Mouse (Mus musculus) limb, embryonic 12.5 days (tissue): Measurements from ENCODE around the gene Rpl28. TPM values are rescaled to one million over a fixed set of nuclear protein-coding genes. Genes with fewer than 3 reads are reported as not detected.

ENCODE experiments used
- ATAC-seq: fragments of 200-750 bp; cut with Nextera tagmentation; 2 replicates; pipeline ENCODE4 v1.8.0; 2017; ENCODE audit warnings: low read depth, moderate TSS enrichment; ENCODE audit not compliant: insufficient number of reproducible peaks, insufficient read depth, low FRiP score, low TSS enrichment
- H3K27ac ChIP-seq: fragments of 300-500 bp; sonication (generic); 2 replicates; pipeline ENCODE4 v1.5.1; 2016; ENCODE audit warnings: mild to moderate bottlenecking, moderate library complexity
- H3K27me3 ChIP-seq: fragments of 300-500 bp; sonication (generic); 2 replicates; pipeline ENCODE4 v1.6.1; 2016; ENCODE audit warnings: mild to moderate bottlenecking, moderate library complexity
- H3K36me3 ChIP-seq: fragments of 300-500 bp; sonication (generic); 2 replicates; pipeline ENCODE4 v1.6.1; 2016; ENCODE audit warnings: mild to moderate bottlenecking, moderate library complexity
- H3K4me1 ChIP-seq: fragments of 300-500 bp; sonication (generic); replicated peaks from 2 replicates; pipeline ENCODE4 v1.6.1; 2016
- H3K4me2 ChIP-seq: fragments of 300-500 bp; sonication (generic); 2 replicates; pipeline ENCODE4 v1.6.1; 2016; ENCODE audit warnings: mild to moderate bottlenecking, moderate library complexity
- H3K4me3 ChIP-seq: fragments of 300-500 bp; sonication (generic); replicated peaks from 2 replicates; pipeline ENCODE4 v1.5.1; 2016; ENCODE audit warnings: mild to moderate bottlenecking
- H3K9ac ChIP-seq: fragments of 300-500 bp; sonication (generic); replicated peaks from 2 replicates; pipeline ENCODE4 v1.6.1; 2016; ENCODE audit warnings: mild to moderate bottlenecking, moderate library complexity
- H3K9me3 ChIP-seq: fragments of 300-500 bp; sonication (generic); 2 replicates; pipeline ENCODE4 v1.6.1; 2016; ENCODE audit warnings: mild to moderate bottlenecking, moderate library complexity
- WGBS: fragments of 180-500 bp; shearing (Covaris S2); methylation state at CpG from one replicate; pipeline ENCODE4 v1.1.7; 2016; 5-methylcytosine and 5-hydroxymethylcytosine counted together
- polyA plus RNA-seq: library from polyadenylated mRNA; unstranded; fragments of >200 nt; fragmentation: Nextera tagmentation; extraction: Ambion mirVana; gene quantifications from 2 replicates; pipeline ENCODE4 v1.2.1, GENCODE M21; 2016

Rpl28 gene
- 396 and 399 TPM in 2 replicates for polyA plus RNA-seq

DNA sequence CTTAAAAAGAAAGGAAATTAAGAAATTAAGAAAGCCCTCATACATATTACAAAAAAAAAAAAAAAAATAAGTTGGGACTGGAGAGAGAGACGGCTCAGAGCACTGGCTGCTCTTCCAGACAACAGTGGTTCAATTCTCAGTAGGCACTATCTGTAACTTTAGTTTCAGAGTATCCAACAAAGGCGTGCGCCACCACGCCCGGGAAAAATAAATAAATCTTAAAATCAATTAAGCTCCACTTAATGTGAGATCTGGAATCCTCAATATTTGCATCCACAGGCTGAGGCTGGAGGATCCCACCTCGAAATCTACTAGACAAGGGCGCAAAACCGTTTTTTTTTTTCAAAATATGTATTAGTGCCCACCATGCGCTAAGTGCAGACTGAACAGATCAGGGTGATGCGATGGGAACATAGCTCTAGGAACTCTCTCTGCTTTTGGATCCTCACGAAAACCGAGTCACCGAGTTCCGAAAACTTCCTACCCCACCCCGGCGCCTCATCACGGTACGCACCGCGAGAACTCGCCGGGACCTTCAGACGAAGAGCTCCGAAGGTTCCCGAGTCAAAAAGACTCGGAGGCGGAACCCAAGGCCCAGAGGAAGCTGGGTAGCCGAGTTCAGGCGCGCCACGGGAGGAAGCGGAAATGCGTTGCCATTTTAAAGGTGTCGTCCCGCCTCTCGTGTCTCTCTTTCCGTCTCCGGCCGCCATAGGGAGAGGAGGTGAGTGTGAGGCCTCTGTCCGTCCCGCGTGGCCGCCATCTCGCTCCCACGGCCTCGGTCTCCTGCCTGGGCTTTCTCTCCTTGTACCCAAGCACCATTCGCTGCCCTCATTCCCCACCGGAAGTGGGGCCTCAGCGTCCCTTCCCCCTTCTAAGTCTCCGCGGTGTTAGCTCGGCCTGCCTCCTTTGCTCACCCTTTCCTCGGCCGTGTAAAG lies at the start of gene Rpl28:
TSS of gene Rpl28 (plus strand) at position 597 of the 935 bp plus-strand sequence.
- Histone ChIP-seq H3K4me2 (peak within 1 kb of the TSS; percentile 91), H3K9ac (peak within 1 kb of the TSS; percentile 91), H3K36me3 (peaks cover 38% of the 10 kb centered on the region), H3K27me3 (peaks cover 20% of the 10 kb centered on the region), H3K27ac (peak within 1 kb of the TSS; percentile 93), H3K4me3 (peak within 1 kb of the TSS; percentile 77), H3K9me3 (no peaks in the 10 kb centered on the region), H3K4me1 (peaks cover 15% of the 10 kb centered on the region)
- ATAC-seq, result peak; percentile 85
- WGBS, result 2% methylated on average over 54 of the region's 54 CpGs

DNA sequence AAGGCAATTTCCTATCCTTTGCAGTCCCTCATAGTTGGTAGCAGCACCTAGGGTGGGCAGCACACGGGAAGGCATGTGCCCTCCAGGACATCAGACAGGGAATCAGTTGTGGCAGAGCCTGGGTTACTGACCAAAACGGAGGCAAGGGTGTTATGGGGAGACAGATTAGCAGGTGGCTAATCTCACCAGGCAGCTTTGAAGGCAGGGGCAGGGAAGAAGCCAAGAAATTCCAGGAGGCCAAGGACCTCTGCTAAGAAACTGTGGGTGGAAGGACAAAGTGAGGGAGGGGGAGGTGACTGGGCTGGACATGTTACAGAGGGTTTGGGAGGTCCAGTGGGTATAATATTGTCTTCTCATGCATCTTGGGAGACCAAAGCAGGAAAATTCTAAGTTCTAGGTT lies 49.3 kb upstream of the Rpl28 start:
- Histone ChIP-seq H3K27ac (no peak overlapping the region), H3K4me1 (peaks cover 21% of the 10 kb centered on the region), H3K9ac (no peak overlapping the region), H3K4me3 (no peak overlapping the region), H3K4me2 (no peak overlapping the region), H3K27me3 (no peaks in the 10 kb centered on the region), H3K36me3 (peaks cover 51% of the 10 kb centered on the region), H3K9me3 (no peaks in the 10 kb centered on the region)
- ATAC-seq, result no peak
- 61% methylated on average over 2 of the region's 2 CpGs for WGBS

DNA sequence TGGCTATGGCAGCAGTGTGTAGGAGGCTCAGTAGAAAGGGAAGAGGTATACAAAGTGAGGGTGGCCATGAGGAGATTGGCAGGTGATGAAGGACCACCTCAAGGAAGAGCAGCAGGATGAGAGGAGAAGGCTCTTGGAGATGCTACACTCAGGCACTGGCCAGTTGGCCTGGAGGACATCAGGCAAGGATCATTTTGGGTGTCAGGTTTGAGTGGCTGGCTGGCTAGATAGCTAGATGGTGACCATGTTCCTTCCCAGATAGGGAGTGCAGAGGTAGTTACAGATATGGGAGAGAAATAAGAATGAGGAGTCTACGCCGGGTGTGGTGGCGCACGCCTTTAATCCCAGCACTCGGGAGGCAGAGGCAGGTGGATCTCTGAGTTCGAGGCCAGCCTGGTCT lies 47.8 kb upstream of the Rpl28 start:
- Histone ChIP-seq H3K4me2 (no peak overlapping the region), H3K4me1 (peaks cover 16% of the 10 kb centered on the region), H3K9me3 (no peaks in the 10 kb centered on the region), H3K36me3 (peaks cover 55% of the 10 kb centered on the region), H3K9ac (no peak overlapping the region), H3K27ac (no peak overlapping the region), H3K4me3 (no peak overlapping the region), H3K27me3 (no peaks in the 10 kb centered on the region)
- 98% methylated on average over 6 of the region's 6 CpGs for WGBS
- ATAC-seq, result no peak

DNA sequence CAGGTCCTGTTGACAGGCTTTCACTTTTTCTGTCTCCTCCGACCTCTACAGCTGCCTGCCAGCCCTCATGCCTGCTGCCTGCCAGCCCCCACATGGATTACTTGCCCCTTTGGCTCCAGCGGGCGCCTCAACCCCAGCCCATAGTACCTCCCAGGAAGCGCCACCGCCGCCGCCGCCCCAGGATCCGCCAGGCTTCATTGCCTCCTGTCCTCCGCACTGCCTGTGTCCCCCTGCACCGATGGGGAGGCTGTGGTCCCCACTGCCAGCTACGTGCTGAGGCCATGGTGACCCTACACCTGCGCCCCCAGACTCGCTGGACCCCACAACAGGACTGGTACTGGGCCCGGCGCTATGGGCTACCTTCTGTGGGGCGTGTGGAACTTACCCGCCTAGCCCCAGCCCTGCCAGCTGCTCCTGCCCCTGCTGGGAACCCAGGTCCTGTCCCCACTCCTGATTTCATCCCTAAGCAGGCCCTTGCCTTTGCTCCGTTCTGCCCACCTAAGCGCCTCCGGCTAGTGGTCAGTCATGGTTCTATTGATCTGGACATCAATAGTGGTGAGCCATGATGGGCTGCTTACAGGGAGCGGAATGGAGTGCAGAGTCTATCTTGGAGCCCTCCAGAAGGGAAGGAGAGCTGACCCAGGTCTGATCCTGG lies 46.2 kb upstream of the Rpl28 start:
- 88% methylated on average over 22 of the region's 22 CpGs for WGBS
- H3K27ac ChIP-seq, result no peak overlapping the region
- peaks cover 55% of the 10 kb centered on the region for H3K36me3 ChIP-seq

DNA sequence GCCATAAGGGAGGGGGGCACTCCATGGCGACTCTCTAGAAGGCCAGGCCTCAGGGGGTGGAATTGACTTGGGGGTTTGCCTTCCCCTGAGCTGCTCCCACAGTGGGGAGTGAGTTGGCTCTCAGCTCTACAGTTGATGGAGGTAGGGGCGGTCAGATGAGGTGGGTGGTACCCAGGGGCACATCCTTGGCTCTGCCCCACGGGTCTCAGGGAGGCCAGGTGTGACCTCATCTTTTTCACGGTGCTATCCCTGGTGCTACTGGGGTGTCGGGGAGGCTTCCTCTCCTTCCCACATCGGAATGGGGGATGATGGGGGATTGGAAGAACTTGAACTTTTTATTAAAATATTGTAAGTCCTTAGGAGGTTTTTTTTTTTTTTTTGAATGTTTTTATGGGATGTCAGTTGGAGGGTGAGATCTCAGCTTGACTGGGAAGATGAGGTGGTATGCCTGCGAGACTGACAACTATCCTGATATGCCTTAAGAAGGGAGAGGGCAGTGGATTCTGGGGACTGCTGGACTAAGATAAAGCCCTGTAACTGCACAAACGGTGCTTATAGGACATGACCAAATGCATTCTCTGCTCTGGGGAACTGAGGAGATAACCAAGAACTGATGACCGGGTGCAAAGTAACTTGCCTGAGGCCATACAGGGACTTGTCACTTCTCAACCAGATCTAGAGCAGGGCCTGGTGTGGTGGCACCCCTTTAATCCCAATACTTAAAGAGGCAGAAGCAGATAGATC lies 45.3 kb upstream of the Rpl28 start:
- no peak overlapping the region for H3K27ac ChIP-seq
- H3K9me3 ChIP-seq, result no peaks in the 10 kb centered on the region
- H3K4me3 ChIP-seq, result no peak overlapping the region
- 66% methylated on average over 9 of the region's 9 CpGs for WGBS
- H3K36me3 ChIP-seq, result peaks cover 49% of the 10 kb centered on the region
- H3K4me2 ChIP-seq, result no peak overlapping the region
- ATAC-seq, result no peak
- no peaks in the 10 kb centered on the region for H3K27me3 ChIP-seq
- H3K4me1 ChIP-seq, result peaks cover 10% of the 10 kb centered on the region
- no peak overlapping the region for H3K9ac ChIP-seq

More for the DNA sequence above, 46.2 kb upstream of the Rpl28 start:
- no peak overlapping the region for H3K4me2 ChIP-seq
- H3K4me3 ChIP-seq, result no peak overlapping the region
- H3K9ac ChIP-seq, result no peak overlapping the region
- H3K27me3 ChIP-seq, result no peaks in the 10 kb centered on the region
- no peaks in the 10 kb centered on the region for H3K9me3 ChIP-seq
- ATAC-seq, result no peak
- peaks cover 10% of the 10 kb centered on the region for H3K4me1 ChIP-seq

DNA sequence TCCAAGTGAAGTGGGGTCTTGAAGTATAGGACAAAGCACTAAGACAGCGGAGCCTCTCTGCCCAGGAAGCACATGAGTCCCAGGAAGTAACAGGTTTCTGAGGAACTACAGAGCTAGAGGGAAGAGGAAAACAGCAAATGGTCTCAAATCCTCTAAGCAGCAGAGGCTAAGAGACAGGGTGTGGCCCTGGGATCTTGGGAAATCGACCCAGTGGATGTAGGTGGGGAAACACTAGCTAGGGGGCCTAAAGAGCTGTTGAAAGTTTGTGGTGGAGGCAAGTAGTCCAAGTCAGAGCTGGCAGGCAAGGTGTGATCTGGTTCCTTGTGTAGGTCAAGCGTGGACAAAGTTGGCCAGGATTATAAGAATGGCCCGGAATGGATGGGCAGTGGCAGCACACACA lies 44.4 kb upstream of the Rpl28 start:
- Histone ChIP-seq H3K4me1 (peaks cover 12% of the 10 kb centered on the region), H3K9me3 (no peaks in the 10 kb centered on the region), H3K4me3 (no peak overlapping the region), H3K36me3 (peaks cover 40% of the 10 kb centered on the region), H3K4me2 (no peak overlapping the region), H3K27me3 (no peaks in the 10 kb centered on the region), H3K9ac (no peak overlapping the region), H3K27ac (no peak overlapping the region)
- WGBS, result 76% methylated on average over 4 of the region's 4 CpGs
- no peak for ATAC-seq

DNA sequence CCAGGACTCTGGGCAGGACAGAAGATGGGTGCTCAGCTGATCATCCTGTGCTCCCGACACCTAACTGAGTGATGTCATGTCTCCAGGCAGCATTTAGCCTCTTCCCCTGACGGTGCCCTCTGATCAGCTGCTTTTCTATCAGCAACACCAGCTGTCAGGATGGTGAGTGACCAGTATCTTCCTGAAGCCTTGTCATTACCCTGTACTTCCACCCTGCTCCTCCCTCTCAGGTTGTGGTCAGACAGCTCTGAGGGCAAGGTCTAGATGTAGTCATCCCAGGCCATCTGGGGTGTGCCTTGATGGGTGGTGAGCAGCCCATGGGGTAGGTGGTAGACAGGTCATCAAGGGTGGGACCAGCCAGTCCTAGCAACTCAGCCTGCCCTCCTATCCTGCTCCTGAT lies 43.5 kb upstream of the Rpl28 start:
- Histone ChIP-seq H3K4me3 (no peak overlapping the region), H3K9me3 (no peaks in the 10 kb centered on the region), H3K4me1 (peaks cover 12% of the 10 kb centered on the region), H3K27me3 (no peaks in the 10 kb centered on the region), H3K4me2 (no peak overlapping the region), H3K27ac (no peak overlapping the region), H3K36me3 (peaks cover 31% of the 10 kb centered on the region), H3K9ac (no peak overlapping the region)
- no peak for ATAC-seq
- WGBS, result 89% methylated on average over 2 of the region's 2 CpGs

DNA sequence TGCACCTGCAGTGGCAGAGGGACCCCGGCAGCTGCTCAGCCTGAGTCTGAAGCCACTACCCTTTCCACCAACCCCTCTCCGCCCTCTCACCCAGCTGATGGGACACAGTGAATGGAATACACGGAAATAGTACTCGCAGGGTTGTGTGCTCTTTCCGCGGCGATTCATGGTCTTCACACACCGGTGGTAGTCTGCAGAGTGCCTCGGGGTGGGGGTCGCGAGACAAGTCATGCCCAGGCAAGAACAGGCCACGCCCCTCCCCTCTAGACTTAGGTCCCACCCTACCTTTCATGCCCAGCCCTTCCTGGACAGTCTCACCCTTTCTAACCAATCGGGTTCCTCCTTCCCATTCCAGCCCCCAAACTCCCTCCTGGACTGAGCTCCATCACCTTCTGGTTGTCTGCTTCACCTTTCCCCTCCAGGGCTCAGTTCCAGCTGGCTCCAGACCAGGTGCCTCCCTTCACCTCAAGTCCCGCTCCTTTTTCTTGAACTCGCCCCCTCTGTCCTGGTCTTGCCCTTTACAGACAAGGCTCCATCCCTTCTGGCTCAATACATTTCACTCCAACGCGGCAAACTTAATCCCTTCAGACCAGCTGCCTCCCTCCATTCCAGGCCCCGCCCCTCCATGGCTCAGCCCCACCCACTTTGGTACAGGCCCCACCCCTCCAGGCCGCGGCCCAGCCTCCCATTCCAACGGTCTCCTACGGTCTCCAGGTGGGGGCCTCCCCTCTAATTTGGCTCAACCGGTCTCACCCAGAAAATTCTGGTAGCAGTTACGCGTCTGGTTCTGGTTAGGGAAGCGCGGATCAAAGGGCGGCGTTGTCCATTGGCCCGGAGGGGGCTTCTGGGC lies 40.5 kb upstream of the Rpl28 start:
- H3K4me2 ChIP-seq, result peak overlapping the region; percentile 61
- WGBS, result 2% methylated on average over 30 of the region's 30 CpGs
- H3K27ac ChIP-seq, result peak overlapping the region; percentile 87
- peak; percentile 63 for ATAC-seq
- H3K4me1 ChIP-seq, result peaks cover 12% of the 10 kb centered on the region
- peak overlapping the region; percentile 42 for H3K9ac ChIP-seq
- H3K9me3 ChIP-seq, result 0 out of 2 replicates have a peak, but pooled peaks cover 5% of the 10 kb centered on the region
- peak overlapping the region; percentile 44 for H3K4me3 ChIP-seq
- no peaks in the 10 kb centered on the region for H3K27me3 ChIP-seq
- H3K36me3 ChIP-seq, result peaks cover 4% of the 10 kb centered on the region; the same call in 1 of the 2 replicates

DNA sequence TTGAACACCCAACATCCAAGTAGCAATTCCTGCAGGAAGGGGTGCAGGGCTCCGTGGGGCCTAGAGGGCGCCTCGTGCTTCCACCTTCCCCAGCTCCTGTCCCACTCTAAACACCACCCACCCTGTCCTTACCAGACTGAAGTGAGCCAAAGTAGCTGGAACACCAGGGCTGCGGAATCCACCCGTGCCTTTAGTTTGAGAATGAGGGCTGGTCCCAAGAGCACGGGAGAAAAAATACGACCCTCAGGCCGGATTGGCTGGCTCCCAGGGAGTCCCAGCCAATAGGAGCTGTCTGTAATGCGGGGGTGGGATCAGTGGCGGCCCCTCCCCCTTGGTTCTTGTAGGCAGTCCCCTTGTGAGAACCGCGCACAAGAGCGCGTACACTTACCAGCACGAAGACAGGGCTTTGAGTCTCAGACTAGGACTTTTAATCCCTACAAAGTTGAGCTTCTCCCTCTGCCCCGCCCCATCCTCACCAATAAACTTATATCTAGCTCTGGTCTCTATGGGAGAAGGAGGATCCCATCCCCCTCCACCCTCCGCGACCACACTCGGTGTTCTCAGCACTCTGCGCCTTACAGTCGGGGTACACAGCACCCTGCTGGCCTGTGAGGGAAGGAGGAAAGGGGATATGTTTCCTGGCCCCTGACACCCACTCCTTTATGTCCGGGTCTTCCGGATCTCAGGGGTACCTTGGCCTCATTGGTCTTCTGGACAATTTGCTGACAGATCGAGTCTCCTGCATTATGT lies 39.7 kb upstream of the Rpl28 start, which contains the start of gene Cox6b2:
TSS of gene Cox6b2 (minus strand) at position 274 of the 750 bp plus-strand sequence.
- ATAC-seq, result peak; percentile 93
- 0 out of 2 replicates have a peak, but pooled peaks cover 5% of the 10 kb centered on the region for H3K9me3 ChIP-seq
- peak within 1 kb of the TSS; percentile 44 for H3K4me3 ChIP-seq
- 5% methylated on average over 24 of the region's 24 CpGs for WGBS
- H3K27ac ChIP-seq, result peak within 1 kb of the TSS; percentile 87
- peak within 1 kb of the TSS; percentile 61 for H3K4me2 ChIP-seq
- H3K36me3 ChIP-seq, result peaks cover 4% of the 10 kb centered on the region; the same call in 1 of the 2 replicates
- H3K9ac ChIP-seq, result peak within 1 kb of the TSS; percentile 42
- peaks cover 12% of the 10 kb centered on the region for H3K4me1 ChIP-seq
- H3K27me3 ChIP-seq, result no peaks in the 10 kb centered on the region

DNA sequence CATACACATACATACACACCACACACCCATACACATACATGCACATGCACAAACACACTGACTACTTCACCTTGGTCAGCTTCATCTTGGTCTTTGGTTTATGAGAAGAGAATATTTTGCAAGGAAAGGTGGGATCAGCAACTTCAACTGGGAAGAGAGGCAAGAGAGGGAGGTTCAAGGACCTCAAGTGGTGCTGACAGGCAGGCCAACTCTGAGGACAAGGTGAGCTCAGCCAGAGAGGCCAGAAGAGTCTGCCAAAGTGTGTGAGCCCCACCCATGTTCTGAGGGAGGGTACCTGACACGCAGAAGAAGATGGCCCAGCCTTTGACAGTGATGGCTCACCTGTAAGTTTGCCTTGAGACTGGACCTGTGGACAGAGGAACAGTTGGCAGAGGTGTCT lies 33.0 kb upstream of the Rpl28 start:
- no peak overlapping the region for H3K4me2 ChIP-seq
- H3K36me3 ChIP-seq, result no peaks in the 10 kb centered on the region
- H3K9ac ChIP-seq, result no peak overlapping the region
- no peak overlapping the region for H3K27ac ChIP-seq
- ATAC-seq, result no peak
- H3K4me3 ChIP-seq, result no peak overlapping the region
- WGBS, result 50% methylated on average over 1 of the region's 1 CpGs
- no peaks in the 10 kb centered on the region for H3K27me3 ChIP-seq
- H3K4me1 ChIP-seq, result no peaks in the 10 kb centered on the region
- 0 out of 2 replicates have a peak, but pooled peaks cover 5% of the 10 kb centered on the region for H3K9me3 ChIP-seq
